Mouse (Mus musculus) c-Kit-positive CD71-positive TER-119-positive erythroid progenitor cells, embryonic 14.5 days (primary cell): ENCODE results near the gene Zar1l.
"Not testable (repeated sequence)": the region's sequence is repeated elsewhere in the genome, so short reads cannot be mapped to it uniquely, and the experiment has no call there.

Source experiments
- DNase-seq: peaks from one replicate; pipeline ENCODE4 v3.0.0-alpha.2; 2013; ENCODE audit warnings: low spot score

The Zar1l gene

DNA sequence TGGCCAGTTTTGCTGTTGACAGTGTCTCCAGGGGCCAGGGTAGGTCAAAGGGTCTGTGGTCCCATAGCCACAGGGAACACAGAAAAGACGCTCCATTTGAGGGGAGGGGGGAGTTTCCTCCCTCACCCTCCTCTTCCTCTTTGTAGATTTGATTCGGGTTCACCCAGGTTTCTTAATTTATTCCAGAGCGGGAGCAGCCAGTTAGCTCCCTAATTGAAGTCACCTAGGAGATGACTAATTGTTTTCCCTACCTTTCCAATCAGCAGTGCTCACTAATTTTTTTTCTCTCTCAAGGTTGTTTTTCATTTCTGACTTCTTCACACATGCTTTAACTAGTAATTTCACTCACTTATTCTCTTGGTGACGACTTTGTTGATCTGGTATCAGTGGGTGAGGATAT lies at the start of gene Zar1l:
Gene Zar1l, minus strand, starts transcription at position 101 of the 400 bp plus-strand sequence.
- no peak for DNase-seq

GRCm38 (mm10) chr5:150566971-150567370 lies 49.0 kb upstream of the Zar1l start:
- DNase-seq = no peak

GRCm38 (mm10) chr5:150566226-150566625 lies 48.3 kb upstream of the Zar1l start:
- no peak for DNase-seq

GRCm38 (mm10) chr5:150564426-150564825 lies 46.5 kb upstream of the Zar1l start:
- DNase-seq = no peak

DNA sequence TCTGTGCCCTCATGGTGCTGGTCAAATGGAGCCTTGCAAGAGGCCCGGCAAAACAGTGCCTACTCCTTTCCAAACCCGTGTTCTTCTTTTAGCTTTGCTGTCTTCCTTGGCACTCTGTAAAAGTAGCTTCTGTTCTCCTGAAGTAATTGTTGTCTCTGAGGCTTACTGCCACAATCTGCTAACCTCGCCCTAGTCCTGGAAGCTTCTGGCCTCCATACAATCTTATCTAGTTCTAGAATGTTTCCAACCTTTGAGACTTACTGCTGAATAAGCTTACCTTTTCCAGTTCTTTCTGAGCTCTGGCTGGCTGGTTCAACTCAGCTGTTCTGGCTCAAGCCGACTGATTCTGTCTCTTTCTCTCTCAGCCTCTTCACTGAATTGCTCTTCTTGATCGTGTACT lies 43.8 kb upstream of the Zar1l start:
- no peak for DNase-seq

- DNase-seq = no peak
Measured at GRCm38 (mm10) chr5:150561376-150561775, 43.4 kb upstream of the Zar1l start.

DNA sequence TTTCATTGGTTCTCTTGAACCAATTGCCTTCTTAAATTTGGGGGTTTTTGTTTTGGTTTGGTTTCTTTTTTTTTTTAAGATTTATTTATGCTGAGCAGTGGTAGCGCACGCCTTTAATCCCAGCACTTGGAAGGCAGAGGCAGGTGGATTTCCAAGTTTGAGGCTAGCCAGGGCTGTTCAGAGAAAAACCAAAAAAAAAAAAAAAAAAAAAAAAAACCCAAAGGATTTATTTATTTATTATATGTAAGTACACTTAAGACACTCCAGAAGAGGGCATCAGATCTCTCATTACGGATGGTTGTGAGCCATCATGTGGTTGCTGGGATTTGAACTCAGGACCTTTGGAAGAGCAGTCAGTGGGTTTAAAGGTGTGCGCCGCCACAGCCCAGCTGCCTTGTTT lies 42.9 kb upstream of the Zar1l start:
- DNase-seq = no peak

- DNase-seq = no peak
Measured at GRCm38 (mm10) chr5:150559519-150560103, 41.6 kb upstream of the Zar1l start.

DNA sequence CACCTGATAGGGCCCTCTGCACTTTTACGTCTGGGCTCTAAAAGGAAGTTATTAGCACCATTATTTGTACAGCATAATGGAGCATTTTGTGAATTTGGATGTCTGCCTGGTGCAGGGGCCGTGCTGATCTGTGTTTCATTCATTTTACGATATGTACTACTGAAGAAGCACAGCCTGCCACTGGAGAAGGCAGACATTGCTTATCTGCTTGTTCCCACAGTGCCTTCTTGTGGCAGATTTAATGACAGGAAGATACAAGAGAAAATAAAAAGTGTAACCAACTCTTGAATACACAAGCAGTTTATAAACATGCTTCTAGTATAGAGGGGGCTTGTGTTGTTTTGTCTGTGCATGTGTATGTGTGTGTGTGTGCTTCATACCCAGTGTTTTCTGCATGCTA lies 33.7 kb upstream of the Zar1l start:
- DNase-seq = no peak

- no peak for DNase-seq
Measured at GRCm38 (mm10) chr5:150543184-150543583, 25.2 kb upstream of the Zar1l start.

- DNase-seq = no peak
Measured at GRCm38 (mm10) chr5:150541302-150541701, 23.3 kb upstream of the Zar1l start.

DNA sequence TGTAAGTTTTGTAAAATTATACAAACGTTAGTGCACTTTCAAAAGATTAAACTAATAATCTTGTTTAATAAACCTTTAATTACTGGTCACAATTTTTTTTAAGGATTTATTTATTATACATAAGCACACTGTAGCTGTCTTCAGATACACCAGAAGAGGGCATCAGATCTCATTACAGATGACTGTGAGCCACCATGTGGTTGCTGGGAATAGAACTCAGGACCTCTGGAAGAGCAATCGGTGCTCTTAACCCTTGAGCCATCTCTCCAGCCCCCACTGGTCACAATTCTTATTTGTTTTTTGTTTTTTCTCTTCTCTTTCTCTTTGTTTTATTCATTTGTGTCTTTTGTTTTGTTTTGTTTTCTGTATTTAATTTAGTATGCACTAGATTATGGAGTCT lies 7.3 kb upstream of the Zar1l start:
- DNase-seq = no peak

GRCm38 (mm10) chr5:150522867-150523234 lies 4.9 kb upstream of the Zar1l start:
- peak; percentile 55 for DNase-seq

DNA sequence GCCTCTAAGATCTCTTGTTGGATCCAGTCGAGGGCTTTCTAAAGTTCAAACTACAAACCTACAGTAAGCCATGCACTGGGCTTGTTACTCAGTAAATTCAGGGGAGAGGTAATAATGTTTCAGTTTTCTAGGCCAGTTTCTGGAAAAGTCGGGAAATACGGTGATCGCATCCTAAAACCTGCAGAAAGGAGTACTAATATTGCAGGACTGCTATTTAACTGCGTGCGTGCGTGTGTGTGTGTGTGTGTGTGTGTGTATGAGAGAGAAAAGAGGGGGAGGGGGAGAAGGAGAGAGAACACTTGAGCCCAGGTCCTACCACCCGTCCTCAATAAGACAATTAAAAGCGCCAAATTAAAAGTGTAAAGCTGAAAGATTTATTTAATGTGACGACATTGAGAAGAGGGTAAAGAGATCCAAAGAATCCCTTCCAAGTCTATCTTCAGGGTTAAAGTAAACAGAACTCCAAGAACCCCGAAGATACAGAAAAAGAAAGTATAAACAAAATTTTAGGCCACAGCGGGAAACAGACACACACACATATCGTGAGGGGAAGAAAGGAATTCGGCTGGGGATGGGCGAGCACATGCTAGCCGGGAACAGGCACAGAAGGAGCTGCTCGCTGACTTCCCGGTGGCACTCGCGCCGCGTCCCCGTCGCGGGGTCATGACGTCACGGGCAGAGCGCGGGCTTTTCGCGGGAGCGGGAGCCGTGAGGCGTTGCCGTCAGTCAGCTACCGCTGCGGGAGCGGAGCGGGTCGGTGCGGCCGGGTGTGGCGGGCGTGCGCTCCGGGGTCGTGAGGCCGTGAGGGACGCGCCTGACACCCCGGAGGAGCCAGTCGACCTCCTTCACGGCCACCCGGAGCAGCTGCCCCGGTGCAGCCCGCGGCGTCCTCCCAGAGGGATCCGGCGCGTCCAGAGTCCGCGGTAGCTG lies 4.2 kb upstream of the Zar1l start, which contains the start of gene Brca2:
Gene Brca2, plus strand, starts transcription at position 694 of the 930 bp plus-strand sequence.
- DNase-seq = peak; percentile 86

DNA sequence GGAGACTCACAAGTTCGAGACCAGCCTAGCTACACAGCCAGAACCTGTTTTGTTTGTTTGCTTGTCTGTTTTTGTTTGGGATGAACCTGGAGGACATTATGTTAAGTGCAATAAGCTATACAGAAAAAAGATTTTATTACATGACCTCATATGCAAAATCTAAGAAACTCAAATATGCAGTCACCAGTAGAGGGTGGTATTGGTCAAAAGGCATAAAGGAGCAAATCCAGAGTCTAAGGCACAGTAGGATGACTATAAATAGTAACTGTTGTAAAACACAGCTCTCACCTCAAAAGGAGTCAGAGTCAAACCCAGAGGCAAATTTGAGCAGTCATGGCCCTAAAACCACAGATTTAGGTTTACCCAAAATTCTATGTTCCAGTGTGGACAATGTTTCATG lies 1.6 kb upstream of the Zar1l start:
- DNase-seq = peak; percentile 46

GRCm38 (mm10) chr5:150514027-150514426 lies 3.9 kb downstream of the Zar1l start:
- DNase-seq = no peak

- no peak for DNase-seq
Measured at GRCm38 (mm10) chr5:150513264-150513663, 4.7 kb downstream of the Zar1l start.

DNA sequence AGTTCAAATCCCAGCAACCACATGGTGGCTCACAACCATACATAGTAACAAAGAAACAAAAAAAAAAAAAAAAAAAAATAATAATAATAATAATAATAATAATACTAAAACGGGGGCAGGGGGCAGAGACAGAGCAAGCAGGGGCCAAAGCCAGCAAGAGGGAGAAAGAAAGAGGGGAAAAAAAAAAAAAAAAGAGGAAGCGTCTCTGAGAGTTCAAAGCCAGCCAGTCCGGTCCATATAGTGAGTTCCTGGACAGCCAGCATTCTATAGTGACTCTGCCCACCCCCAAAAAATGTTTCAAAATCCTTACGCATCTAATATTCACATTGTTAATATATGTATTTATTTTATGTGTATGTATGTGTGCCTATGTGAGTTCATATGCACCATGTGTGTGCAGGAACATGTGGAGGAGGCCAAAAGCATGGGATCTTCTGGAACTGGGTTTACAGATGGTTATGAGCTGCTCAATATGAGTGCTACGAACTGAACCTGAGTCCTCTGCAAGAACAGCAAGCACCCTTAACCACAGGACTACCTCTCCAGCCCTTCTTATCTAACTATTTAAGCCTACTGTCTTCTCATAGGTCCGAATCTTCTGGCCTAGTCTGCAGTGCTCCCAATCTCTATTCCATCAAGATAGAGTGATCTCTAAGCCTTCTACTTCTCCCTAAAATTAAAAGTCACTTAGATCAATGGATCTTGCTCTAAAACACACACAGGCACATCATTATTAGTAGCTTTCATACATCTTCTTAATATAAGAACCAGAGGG lies 7.3 kb downstream of the Zar1l start:
- no peak for DNase-seq

DNA sequence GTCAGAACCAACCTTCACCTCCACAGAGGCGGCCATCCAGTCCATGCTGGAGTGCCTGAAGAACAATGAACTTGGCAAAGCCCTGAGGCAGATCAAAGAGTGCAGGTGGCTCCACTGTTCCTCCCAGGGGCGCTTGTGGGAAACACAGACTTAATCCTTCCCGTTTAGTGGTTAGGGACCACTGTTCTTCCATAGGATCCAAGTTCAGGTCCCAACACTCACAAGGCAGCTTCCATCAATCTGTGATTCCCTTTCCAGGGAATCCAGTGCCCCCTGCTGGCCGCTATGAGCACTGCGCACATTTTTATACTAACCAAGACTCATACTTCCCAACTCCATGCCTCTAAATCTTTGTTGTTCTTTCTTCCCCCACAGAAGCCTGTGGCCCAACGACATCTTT lies 22.2 kb downstream of the Zar1l start:
- peak; percentile 31 for DNase-seq

GRCm38 (mm10) chr5:150491573-150492173 lies 26.3 kb downstream of the Zar1l start:
- DNase-seq = not testable (repeated sequence)

- DNase-seq = no peak
Measured at GRCm38 (mm10) chr5:150490821-150491220, 27.1 kb downstream of the Zar1l start.

DNA sequence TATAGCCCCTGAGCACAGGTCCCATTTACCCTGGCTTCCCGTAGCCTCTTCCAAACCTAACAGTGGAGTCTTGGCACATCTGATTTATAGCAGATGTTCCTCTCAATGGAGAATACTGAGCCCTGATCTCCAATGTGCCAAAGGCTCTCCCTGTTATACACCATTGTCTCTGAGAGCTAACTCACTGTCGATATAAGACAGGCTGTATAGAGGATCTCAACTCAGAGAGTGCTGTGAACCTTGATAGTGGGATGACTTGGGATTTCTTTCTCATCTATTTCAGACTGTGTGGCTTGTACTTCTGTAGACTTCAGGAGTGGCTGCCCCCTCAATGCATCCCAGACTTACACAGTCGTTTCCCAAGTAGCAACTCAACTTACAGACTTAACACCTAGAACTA lies 27.7 kb downstream of the Zar1l start:
- no peak for DNase-seq
